Mouse (Mus musculus): ENCODE data around the gene Lasp1. TPM values are rescaled to one million over a fixed set of nuclear protein-coding genes. Genes with fewer than 3 reads are reported as not detected.

Lasp1 gene
- polyA plus RNA-seq, 2 experiments from 2014 or later = 46.4 to 49.9 TPM

- ATAC-seq = no peak
These were observed 13.0 kb downstream of the Lasp1 start for GRCm38 (mm10) chr11:97811569-97812362.

- ATAC-seq = no peak
These were observed 13.7 kb downstream of the Lasp1 start for GRCm38 (mm10) chr11:97812491-97812921.

- no peak for ATAC-seq
These were observed 14.3 kb downstream of the Lasp1 start for GRCm38 (mm10) chr11:97813085-97813484.

GRCm38 (mm10) chr11:97813746-97814515 is 15.1 kb downstream of the Lasp1 start:
- ATAC-seq = no peak

GRCm38 (mm10) chr11:97815736-97816135 is 16.9 kb downstream of the Lasp1 start:
- ATAC-seq = no peak

- ATAC-seq = no peak
These were observed 17.4 kb downstream of the Lasp1 start for GRCm38 (mm10) chr11:97816176-97816575.

GRCm38 (mm10) chr11:97816916-97817315 is 18.1 kb downstream of the Lasp1 start:
- no peak for ATAC-seq

- ATAC-seq = no peak
These were observed 18.6 kb downstream of the Lasp1 start for GRCm38 (mm10) chr11:97817379-97817778.

- no peak for ATAC-seq
These were observed 19.2 kb downstream of the Lasp1 start for GRCm38 (mm10) chr11:97818003-97818402.

- no peak for ATAC-seq
These were observed 19.8 kb downstream of the Lasp1 start for GRCm38 (mm10) chr11:97818571-97818970.

- ATAC-seq = no peak
These were observed 20.3 kb downstream of the Lasp1 start for GRCm38 (mm10) chr11:97819102-97819501.

- ATAC-seq = no peak
These were observed 21.1 kb downstream of the Lasp1 start for GRCm38 (mm10) chr11:97819923-97820322.

- no peak for ATAC-seq
These were observed 22.0 kb downstream of the Lasp1 start for GRCm38 (mm10) chr11:97820840-97821239.

GRCm38 (mm10) chr11:97821401-97822064 is 22.7 kb downstream of the Lasp1 start:
- peak; percentile 82 for ATAC-seq

GRCm38 (mm10) chr11:97822840-97823603 is 24.2 kb downstream of the Lasp1 start:
- ATAC-seq = no peak

- no peak for ATAC-seq
These were observed 25.4 kb downstream of the Lasp1 start for GRCm38 (mm10) chr11:97824168-97824567.

GRCm38 (mm10) chr11:97824895-97825294 is 26.1 kb downstream of the Lasp1 start:
- no peak for ATAC-seq

- ATAC-seq = peak; percentile 72
These were observed 26.5 kb downstream of the Lasp1 start for GRCm38 (mm10) chr11:97825295-97825694.

GRCm38 (mm10) chr11:97825971-97826370 is 27.2 kb downstream of the Lasp1 start:
- ATAC-seq = no peak

GRCm38 (mm10) chr11:97826414-97826813 is 27.6 kb downstream of the Lasp1 start:
- no peak for ATAC-seq

- no peak for ATAC-seq
These were observed 28.9 kb downstream of the Lasp1 start for GRCm38 (mm10) chr11:97827654-97828053.

GRCm38 (mm10) chr11:97829365-97829764 is 30.6 kb downstream of the Lasp1 start:
- no peak for ATAC-seq

Measured in CD4-positive, CD25-positive, alpha-beta regulatory T cell, adult 4 months (primary cell).